Mouse (Mus musculus): ENCODE measurements around the gene Rab1b.

DNA sequence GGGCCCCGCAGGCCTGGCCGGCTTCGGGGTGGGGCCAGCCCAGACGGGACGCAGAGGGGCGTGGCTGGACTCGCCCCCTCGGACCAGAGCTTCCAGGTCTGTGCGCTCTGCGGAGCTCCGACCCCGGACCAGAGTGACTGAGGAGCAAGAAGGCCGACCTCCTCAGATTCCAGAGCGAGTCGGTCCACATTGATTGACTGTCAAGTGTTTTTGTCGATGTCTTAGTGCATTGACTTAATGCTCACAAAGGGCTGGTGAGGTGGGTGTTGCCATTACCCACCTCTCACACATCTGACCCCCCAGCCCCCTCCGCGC is 11.5 kb upstream of the Rab1b start, which contains the start of gene Klc2:
- TF ChIP-seq POLR2A (IDR thresholded peaks at IDR 0.05; ENCODE audit: extremely low read depth, insufficient read depth, low read length): no peak; the same call in 1 of the 2 replicates
- TF ChIP-seq CTCF (IDR thresholded peaks at IDR 0.05; ENCODE audit: extremely low read depth, insufficient read depth, low read length): no peak
